Mouse (Mus musculus): ENCODE results near the gene Hyal3.

- TF ChIP-seq SIN3A (IDR thresholded peaks at IDR 0.05; ENCODE audit: low read length): peak; percentile 46
- peak; percentile 80 for TF ChIP-seq HCFC1 (IDR thresholded peaks at IDR 0.05; ENCODE audit: low read depth, low read length)
- TF ChIP-seq CTCF (IDR thresholded peaks at IDR 0.05 in 2 of 3, conservative IDR thresholded peaks at IDR 0.05 in 1 of 3; ENCODE audit: control insufficient read depth in 1 of 3, insufficient read depth in 1 of 3, low read depth in 2 of 3, low read length in 3 of 3, poor library complexity in 1 of 3, severe bottlenecking in 1 of 3): no peak
- peak in 1 of 2 experiments; percentile 40; a peak in 1 of 4 replicates for TF ChIP-seq EP300 (IDR thresholded peaks at IDR 0.05; ENCODE audit: low read depth in 1 of 2, low read length in 2 of 2)
- TF ChIP-seq TAL1 (IDR thresholded peaks at IDR 0.05; ENCODE audit: low read length): no peak
- TF ChIP-seq MAX (IDR thresholded peaks at IDR 0.05; ENCODE audit: low read length): peak; percentile 13
- peak; percentile 95; the same call in 1 of the 2 replicates for TF ChIP-seq MAZ (IDR thresholded peaks at IDR 0.05; ENCODE audit: low read depth, low read length)
- TF ChIP-seq NELFE (IDR thresholded peaks at IDR 0.05; ENCODE audit: low read depth, low read length): peak; percentile 73
- TF ChIP-seq POLR2A (IDR thresholded peaks at IDR 0.05; ENCODE audit: control insufficient read depth in 1 of 2, insufficient read depth in 1 of 2, low read depth in 1 of 2, low read length in 2 of 2, poor library complexity in 1 of 2): peak in 1 of 2 experiments; percentile 84; a peak in 3 of 4 replicates
Measured at GRCm38 (mm10) chr9:107580501-107581317, at the start of gene Hyal3.
